Mouse (Mus musculus): ENCODE data around the gene Ehd4. TPM values are rescaled to one million over a fixed set of nuclear protein-coding genes. Genes with fewer than 3 reads are reported as not detected.

Gene Ehd4
- polyA plus RNA-seq, 1 experiment from 2014 or later, result 62.9 TPM

- Histone ChIP-seq H3K4me2 (no peak overlapping the region), H3K9ac (no peak overlapping the region), H3K4me3 (ENCODE audit: low read depth, low read length) (no peak overlapping the region), H3K9me3 (ENCODE audit: low read depth, low read length) (no peaks in the 10 kb centered on the region), H3K27ac (ENCODE audit: low read depth) (peak overlapping the region; percentile 71), H3K27me3 (ENCODE audit: insufficient read depth, low read length) (no peaks in the 10 kb centered on the region), H3K4me1 (ENCODE audit: insufficient read depth) (peaks cover 26% of the 10 kb centered on the region), H3K36me3 (ENCODE audit: insufficient read depth) (no peaks in the 10 kb centered on the region; the same call in 1 of the 2 replicates)
- no peak for TF ChIP-seq CTCF (IDR thresholded peaks at IDR 0.05; ENCODE audit: low read depth)
- 11% methylated on average over 6 of the region's 6 CpGs for WGBS
- peak; percentile 73 for ATAC-seq (ENCODE audit: insufficient read depth)
- peak; percentile 79 for DNase-seq
These were observed 51.5 kb downstream of the Ehd4 start for GRCm38 (mm10) chr2:120102881-120103280.

DNA sequence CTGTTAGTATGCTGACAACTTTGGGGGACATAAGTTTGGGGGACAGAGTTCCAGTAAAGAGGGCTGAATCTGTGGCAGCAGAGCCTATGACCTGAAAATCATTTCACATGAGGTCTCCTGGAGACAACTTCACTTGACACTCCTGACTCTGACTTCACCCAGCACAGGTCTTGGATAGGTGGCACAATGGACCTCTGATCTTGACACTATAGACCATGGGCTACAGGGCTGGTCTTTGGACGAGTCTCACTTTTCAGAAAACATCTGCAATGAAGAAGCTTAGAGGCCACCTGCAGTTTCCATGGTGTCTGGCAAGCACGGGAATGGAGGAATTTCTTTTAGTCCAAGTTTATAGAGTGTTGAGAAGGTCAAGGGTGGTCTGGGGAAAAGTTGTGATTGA, 52.0 kb downstream of the Ehd4 start:
- no peak overlapping the region for H3K4me2 ChIP-seq
- no peaks in the 10 kb centered on the region for H3K9me3 ChIP-seq (ENCODE audit: low read depth, low read length)
- no peak for DNase-seq
- no peak overlapping the region for H3K9ac ChIP-seq
- WGBS, result 8% methylated on average over 2 of the region's 2 CpGs
- H3K27me3 ChIP-seq (ENCODE audit: insufficient read depth, low read length), result no peaks in the 10 kb centered on the region
- peak; percentile 16; the same call in 1 of the 2 replicates for ATAC-seq (ENCODE audit: insufficient read depth)
- no peak for TF ChIP-seq CTCF (IDR thresholded peaks at IDR 0.05; ENCODE audit: low read depth)
- no peak overlapping the region for H3K4me3 ChIP-seq (ENCODE audit: low read depth, low read length)
- no peaks in the 10 kb centered on the region; the same call in 1 of the 2 replicates for H3K36me3 ChIP-seq (ENCODE audit: insufficient read depth)
- H3K27ac ChIP-seq (ENCODE audit: low read depth), result peak overlapping the region; percentile 1; the same call in 1 of the 2 replicates
- peaks cover 29% of the 10 kb centered on the region for H3K4me1 ChIP-seq (ENCODE audit: insufficient read depth)

GRCm38 (mm10) chr2:120101961-120102360, 52.4 kb downstream of the Ehd4 start:
- no peak for TF ChIP-seq CTCF (IDR thresholded peaks at IDR 0.05; ENCODE audit: low read depth)
- no peaks in the 10 kb centered on the region for H3K9me3 ChIP-seq (ENCODE audit: low read depth, low read length)
- 78% methylated on average over 11 of the region's 11 CpGs for WGBS
- no peaks in the 10 kb centered on the region for H3K27me3 ChIP-seq (ENCODE audit: insufficient read depth, low read length)
- no peak for DNase-seq
- H3K27ac ChIP-seq (ENCODE audit: low read depth), result peak overlapping the region; percentile 1; the same call in 1 of the 2 replicates
- ATAC-seq (ENCODE audit: insufficient read depth), result no peak
- no peak overlapping the region for H3K4me2 ChIP-seq
- no peak overlapping the region for H3K9ac ChIP-seq
- H3K36me3 ChIP-seq (ENCODE audit: insufficient read depth), result no peaks in the 10 kb centered on the region; the same call in 1 of the 2 replicates
- peaks cover 29% of the 10 kb centered on the region for H3K4me1 ChIP-seq (ENCODE audit: insufficient read depth)
- no peak overlapping the region for H3K4me3 ChIP-seq (ENCODE audit: low read depth, low read length)

DNA sequence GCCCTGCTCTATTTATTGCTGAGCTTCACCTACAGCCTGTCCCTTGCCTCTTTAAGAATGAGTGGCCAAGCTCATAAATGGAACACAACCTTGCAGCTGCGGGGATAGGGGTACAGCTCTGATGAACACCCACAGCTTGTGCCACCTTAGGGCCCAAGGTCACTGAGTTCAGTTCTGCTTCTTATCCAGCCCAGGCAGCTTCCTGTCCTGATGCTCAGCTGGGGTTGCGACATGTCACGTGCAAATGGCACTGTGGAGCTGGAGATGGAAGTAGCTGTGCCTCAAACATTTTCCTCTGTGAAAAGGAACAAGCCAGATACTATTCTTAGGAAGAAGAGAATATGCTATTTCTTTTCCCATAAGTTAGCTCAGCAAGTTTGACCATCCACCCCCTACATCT, 54.5 kb downstream of the Ehd4 start:
- Histone ChIP-seq H3K4me1 (ENCODE audit: insufficient read depth) (peaks cover 23% of the 10 kb centered on the region), H3K9ac (no peak overlapping the region), H3K36me3 (ENCODE audit: insufficient read depth) (peaks cover 4% of the 10 kb centered on the region; the same call in 1 of the 2 replicates), H3K27me3 (ENCODE audit: insufficient read depth, low read length) (no peaks in the 10 kb centered on the region), H3K27ac (ENCODE audit: low read depth) (peak overlapping the region; percentile 1; the same call in 1 of the 2 replicates), H3K4me3 (ENCODE audit: low read depth, low read length) (no peak overlapping the region), H3K4me2 (no peak overlapping the region), H3K9me3 (ENCODE audit: low read depth, low read length) (no peaks in the 10 kb centered on the region)
- no peak for TF ChIP-seq CTCF (IDR thresholded peaks at IDR 0.05; ENCODE audit: low read depth)
- no peak for ATAC-seq (ENCODE audit: insufficient read depth)
- WGBS, result 80% methylated on average over 3 of the region's 3 CpGs
- no peak for DNase-seq

- Histone ChIP-seq H3K4me1 (ENCODE audit: insufficient read depth) (peaks cover 22% of the 10 kb centered on the region), H3K27ac (ENCODE audit: low read depth) (peak overlapping the region; percentile 25), H3K9ac (no peak overlapping the region), H3K4me3 (ENCODE audit: low read depth, low read length) (no peak overlapping the region), H3K27me3 (ENCODE audit: insufficient read depth, low read length) (no peaks in the 10 kb centered on the region), H3K4me2 (no peak overlapping the region), H3K36me3 (ENCODE audit: insufficient read depth) (peaks cover 4% of the 10 kb centered on the region; the same call in 1 of the 2 replicates), H3K9me3 (ENCODE audit: low read depth, low read length) (no peaks in the 10 kb centered on the region)
- TF ChIP-seq CTCF (IDR thresholded peaks at IDR 0.05; ENCODE audit: low read depth), result no peak
- DNase-seq (no peak), ATAC-seq (ENCODE audit: insufficient read depth) (no peak)
- 58% methylated on average over 4 of the region's 4 CpGs for WGBS
These were observed 55.1 kb downstream of the Ehd4 start for GRCm38 (mm10) chr2:120099263-120099662.

DNA sequence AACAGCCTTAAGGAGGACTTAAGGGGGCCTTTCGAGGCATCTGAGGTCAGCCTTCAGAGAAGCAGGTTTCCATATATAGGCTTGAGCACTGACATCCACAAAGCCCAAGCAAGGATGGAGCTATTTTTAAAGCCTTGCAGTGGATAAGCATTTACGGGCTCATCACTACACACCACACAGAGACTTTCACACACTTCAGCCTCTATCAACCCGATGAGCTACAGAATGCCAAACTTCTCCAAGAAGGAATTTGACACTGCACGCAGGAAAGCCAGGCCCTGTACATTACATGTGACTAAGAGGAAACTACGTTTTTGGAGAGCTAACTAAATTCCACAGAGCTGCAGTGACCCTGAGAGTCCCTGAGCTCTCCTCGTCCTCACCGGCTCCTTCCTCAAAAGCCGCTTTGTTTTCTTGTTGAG, 55.6 kb downstream of the Ehd4 start:
- Histone ChIP-seq H3K27ac (ENCODE audit: low read depth) (peak overlapping the region; percentile 25), H3K4me1 (ENCODE audit: insufficient read depth) (peaks cover 24% of the 10 kb centered on the region), H3K9me3 (ENCODE audit: low read depth, low read length) (no peaks in the 10 kb centered on the region), H3K4me3 (ENCODE audit: low read depth, low read length) (no peak overlapping the region), H3K4me2 (no peak overlapping the region), H3K36me3 (ENCODE audit: insufficient read depth) (peaks cover 4% of the 10 kb centered on the region; the same call in 1 of the 2 replicates), H3K9ac (no peak overlapping the region), H3K27me3 (ENCODE audit: insufficient read depth, low read length) (no peaks in the 10 kb centered on the region)
- ATAC-seq (ENCODE audit: insufficient read depth) (peak; percentile 57; the same call in 1 of the 2 replicates), DNase-seq (peak; percentile 65)
- TF ChIP-seq CTCF (IDR thresholded peaks at IDR 0.05; ENCODE audit: low read depth), result no peak
- 20% methylated on average over 8 of the region's 8 CpGs for WGBS

DNA sequence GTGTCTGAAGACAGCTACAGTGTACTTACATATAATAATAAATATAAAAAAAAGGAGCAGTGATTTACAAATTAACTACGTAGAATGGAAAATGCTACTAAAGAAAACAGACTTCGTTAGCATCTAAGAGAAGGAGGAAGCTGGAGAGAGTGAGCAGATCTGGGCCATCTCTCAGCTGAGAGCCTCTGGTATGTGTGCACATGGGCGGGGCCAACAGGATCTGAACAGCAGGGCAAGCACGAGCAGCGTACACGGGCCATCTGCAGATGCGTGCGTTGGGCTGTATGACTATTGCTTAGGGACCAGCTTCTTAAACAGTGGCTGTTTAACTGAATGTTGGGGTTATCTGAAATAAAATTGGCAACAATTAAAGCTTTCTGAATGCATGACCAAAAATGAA, 56.5 kb downstream of the Ehd4 start:
- DNase-seq (peak; percentile 45), ATAC-seq (ENCODE audit: insufficient read depth) (no peak)
- H3K9me3 ChIP-seq (ENCODE audit: low read depth, low read length), result no peaks in the 10 kb centered on the region
- H3K4me1 ChIP-seq (ENCODE audit: insufficient read depth), result peaks cover 23% of the 10 kb centered on the region
- H3K9ac ChIP-seq, result no peak overlapping the region
- no peak overlapping the region for H3K4me2 ChIP-seq
- TF ChIP-seq CTCF (IDR thresholded peaks at IDR 0.05; ENCODE audit: low read depth), result no peak
- H3K4me3 ChIP-seq (ENCODE audit: low read depth, low read length), result no peak overlapping the region
- H3K27ac ChIP-seq (ENCODE audit: low read depth), result peak overlapping the region; percentile 25; the same call in 1 of the 2 replicates
- peaks cover 4% of the 10 kb centered on the region; the same call in 1 of the 2 replicates for H3K36me3 ChIP-seq (ENCODE audit: insufficient read depth)
- no peaks in the 10 kb centered on the region for H3K27me3 ChIP-seq (ENCODE audit: insufficient read depth, low read length)
- WGBS, result 50% methylated on average over 8 of the region's 8 CpGs
